Mouse (Mus musculus) G1E (cell line): ENCODE data around the gene Laptm5. TPM values are rescaled to one million over a fixed set of nuclear protein-coding genes. Genes with fewer than 3 reads are reported as not detected.

Source experiments
- ATAC-seq: 2 replicates; pipeline ENCODE4 v1.8.0; 2016; ENCODE audit warnings: mild to moderate bottlenecking; ENCODE audit not compliant: insufficient number of reproducible peaks, poor library complexity, low FRiP score, severe bottlenecking; ENCODE audit errors: extremely low read depth
- DNase-seq: peaks from one replicate; pipeline ENCODE4 v3.0.0; 2012; ENCODE audit warnings: low spot score
- H3K27me3 ChIP-seq: 2 replicates; pipeline ENCODE4 v1.6.1; 2012; ENCODE audit warnings: mild to moderate bottlenecking, low read length, inconsistent platforms; ENCODE audit not compliant: insufficient read depth
- H3K36me3 ChIP-seq: replicated peaks from 2 replicates; pipeline ENCODE3; 2012; ENCODE audit warnings: mild to moderate bottlenecking, inconsistent platforms
- H3K4me1 ChIP-seq: 2 replicates; pipeline ENCODE4 v1.6.1; 2012; ENCODE audit warnings: low read depth, low read length, inconsistent platforms, mixed read lengths; ENCODE audit not compliant: insufficient read depth
- H3K4me3 ChIP-seq: 2 replicates; pipeline ENCODE4 v1.5.1; 2012; ENCODE audit warnings: low read depth, mild to moderate bottlenecking, inconsistent platforms, low read length, moderate library complexity, mixed read lengths
- H3K9me3 ChIP-seq: replicated peaks from 2 replicates; pipeline ENCODE4 v1.6.1; 2012; ENCODE audit warnings: inconsistent platforms
- CTCF ChIP-seq: IDR thresholded peaks from 2 replicates; pipeline ENCODE4 v1.5.1; 2012; ENCODE audit warnings: low read depth, low read length, inconsistent platforms, mixed read lengths
- GATA1 ChIP-seq: IDR thresholded peaks from 2 replicates; pipeline ENCODE4 v1.6.1; 2012; ENCODE audit warnings: borderline replicate concordance, low read length, inconsistent platforms, mixed read lengths
- GATA2 ChIP-seq: IDR thresholded peaks from 2 replicates; pipeline ENCODE4 v1.6.1; 2012; ENCODE audit warnings: low read depth, low read length, inconsistent platforms, borderline replicate concordance
- POLR2AphosphoS5 ChIP-seq: IDR thresholded peaks from 2 replicates; pipeline ENCODE4 v1.6.1; 2012; ENCODE audit warnings: low read depth, low read length, inconsistent platforms; ENCODE audit not compliant: insufficient replicate concordance
- TAL1 ChIP-seq: conservative IDR thresholded peaks from 2 replicates; pipeline ENCODE4 v1.6.1; 2012; ENCODE audit warnings: low read depth, low read length, inconsistent platforms, mixed read lengths
- polyA plus RNA-seq: library from polyadenylated mRNA; stranded (reverse); fragments of >175 nt; gene quantifications from 2 replicates; pipeline ENCODE4 v1.2.3, GENCODE M21; 2012
- total RNA-seq, 2 experiments: library from RNA; stranded (forward) in 1 of 2; stranded (reverse) in 1 of 2; fragments of 200-1000 nt in 1 of 2; fragments of >200 nt in 1 of 2; fragmentation: Nextera tagmentation in 1 of 2; gene quantifications; 2 replicates each; pipeline ENCODE4 v1.2.3; 2014 to 2017

Gene Laptm5
- total and polyA plus RNA-seq, 3 experiments = 222 to 717 (median 540) TPM

GRCm38 (mm10) chr4:130947094-130947647 lies 34.2 kb downstream of the Laptm5 start:
- Histone ChIP-seq H3K9me3 (no peaks in the 10 kb centered on the region), H3K4me3 (no peak overlapping the region), H3K27me3 (peaks cover 66% of the 10 kb centered on the region), H3K36me3 (no peaks in the 10 kb centered on the region), H3K4me1 (peaks cover 50% of the 10 kb centered on the region)
- peak; percentile 41 for DNase-seq
- ATAC-seq = no peak
- TF ChIP-seq TAL1 = no peak
- peak; percentile 67 for TF ChIP-seq CTCF

- TF ChIP-seq TAL1 (no peak), POLR2AphosphoS5 (no peak), GATA2 (no peak), GATA1 (no peak), CTCF (no peak)
- H3K36me3 ChIP-seq = no peaks in the 10 kb centered on the region
- H3K4me3 ChIP-seq = no peak overlapping the region
- H3K27me3 ChIP-seq = peaks cover 42% of the 10 kb centered on the region
- H3K9me3 ChIP-seq = no peaks in the 10 kb centered on the region
- ATAC-seq (no peak), DNase-seq (no peak)
- H3K4me1 ChIP-seq = peaks cover 30% of the 10 kb centered on the region
Observed at GRCm38 (mm10) chr4:130949821-130950384, 37.0 kb downstream of the Laptm5 start.

GRCm38 (mm10) chr4:130952531-130952930 lies 39.6 kb downstream of the Laptm5 start:
- no peak overlapping the region for H3K4me3 ChIP-seq
- no peak for DNase-seq
- H3K27me3 ChIP-seq = peaks cover 34% of the 10 kb centered on the region
- ATAC-seq = no peak
- no peaks in the 10 kb centered on the region for H3K9me3 ChIP-seq
- H3K36me3 ChIP-seq = no peaks in the 10 kb centered on the region
- peaks cover 11% of the 10 kb centered on the region for H3K4me1 ChIP-seq
- TF ChIP-seq CTCF (no peak), TAL1 (no peak), GATA2 (no peak), GATA1 (no peak), POLR2AphosphoS5 (no peak)

- peaks cover 11% of the 10 kb centered on the region; the same call in 1 of the 2 replicates for H3K4me1 ChIP-seq
- no peak overlapping the region for H3K4me3 ChIP-seq
- peaks cover 17% of the 10 kb centered on the region for H3K27me3 ChIP-seq
- H3K9me3 ChIP-seq = no peaks in the 10 kb centered on the region
- DNase-seq = no peak
- TF ChIP-seq POLR2AphosphoS5 (no peak), CTCF (no peak), GATA1 (no peak), TAL1 (no peak), GATA2 (no peak)
- H3K36me3 ChIP-seq = no peaks in the 10 kb centered on the region
- no peak for ATAC-seq
Observed at GRCm38 (mm10) chr4:130957156-130957555, 44.2 kb downstream of the Laptm5 start.

- no peaks in the 10 kb centered on the region for H3K9me3 ChIP-seq
- TF ChIP-seq TAL1 (no peak), POLR2AphosphoS5 (no peak), CTCF (no peak), GATA2 (no peak), GATA1 (no peak)
- no peak for ATAC-seq
- peaks cover 4% of the 10 kb centered on the region; the same call in 1 of the 2 replicates for H3K4me1 ChIP-seq
- H3K4me3 ChIP-seq = no peak overlapping the region
- no peaks in the 10 kb centered on the region for H3K36me3 ChIP-seq
- DNase-seq = no peak
- peaks cover 19% of the 10 kb centered on the region for H3K27me3 ChIP-seq
Observed at GRCm38 (mm10) chr4:130958812-130959211, 45.9 kb downstream of the Laptm5 start.

- ATAC-seq = no peak
- Histone ChIP-seq H3K4me3 (no peak overlapping the region), H3K27me3 (peaks cover 21% of the 10 kb centered on the region), H3K4me1 (peaks cover 4% of the 10 kb centered on the region; the same call in 1 of the 2 replicates), H3K9me3 (no peaks in the 10 kb centered on the region), H3K36me3 (no peaks in the 10 kb centered on the region)
- no peak for TF ChIP-seq TAL1
- no peak for TF ChIP-seq GATA2
- no peak for TF ChIP-seq CTCF
- TF ChIP-seq GATA1 = no peak
- TF ChIP-seq POLR2AphosphoS5 = no peak
- no peak for DNase-seq
Observed at GRCm38 (mm10) chr4:130959678-130960077, 46.8 kb downstream of the Laptm5 start.
